Mouse (Mus musculus) kidney, adult 2 months (tissue): ENCODE data around the gene Efcab7.

Source experiments
- CTCF ChIP-seq: fragments of 200-500 bp; conservative IDR thresholded peaks from 2 replicates; pipeline ENCODE4 v1.5.1; 2011; ENCODE audit warnings: low read depth, mild to moderate bottlenecking, control low read depth, low read length, moderate library complexity, mixed read lengths; ENCODE audit not compliant: insufficient read depth, insufficient read length
- POLR2A ChIP-seq: fragments of 200-500 bp; IDR thresholded peaks from one replicate; pipeline ENCODE4 v1.6.1; 2011; ENCODE audit warnings: low read depth, low read length, control low read depth

GRCm38 (mm10) chr4:99939711-99940505 is 110.9 kb downstream of the Efcab7 start:
- TF ChIP-seq CTCF (no peak), POLR2A (no peak)
